Mouse (Mus musculus) forebrain, postnatal 0 days (tissue): ENCODE data around the gene Tns3. TPM values are rescaled to one million over a fixed set of nuclear protein-coding genes. Genes with fewer than 3 reads are reported as not detected.

ENCODE experiments used
- ATAC-seq: fragments of 200-750 bp; cut with Nextera tagmentation; 2 replicates; pipeline ENCODE4 v1.8.0; 2017; ENCODE audit warnings: mild to moderate bottlenecking, moderate library complexity
- DNase-seq: peaks from one replicate; pipeline ENCODE4 v3.0.0-alpha.2; 2015
- H3K27ac ChIP-seq: fragments of 300-500 bp; sonication (generic); 2 replicates; pipeline ENCODE4 v1.5.1; 2014; ENCODE audit warnings: low read depth, mild to moderate bottlenecking, antibody characterized with exemption, low read length, moderate library complexity, mixed read lengths
- H3K27me3 ChIP-seq: fragments of 300-500 bp; sonication (generic); 2 replicates; pipeline ENCODE4 v1.6.1; 2014; ENCODE audit warnings: mild to moderate bottlenecking, low read length, mixed read lengths; ENCODE audit not compliant: insufficient read depth
- H3K36me3 ChIP-seq: fragments of 300-500 bp; sonication (generic); 2 replicates; pipeline ENCODE4 v1.6.1; 2014; ENCODE audit warnings: mild to moderate bottlenecking, moderate library complexity; ENCODE audit not compliant: insufficient read depth
- H3K4me1 ChIP-seq: fragments of 300-500 bp; sonication (generic); 2 replicates; pipeline ENCODE4 v1.6.1; 2014; ENCODE audit warnings: antibody characterized with exemption; ENCODE audit not compliant: insufficient read depth
- H3K4me2 ChIP-seq: fragments of 300-500 bp; sonication (generic); 2 replicates; pipeline ENCODE4 v1.6.1; 2014; ENCODE audit warnings: low read depth, mild to moderate bottlenecking, moderate library complexity
- H3K4me3 ChIP-seq: fragments of 300-500 bp; sonication (generic); 2 replicates; pipeline ENCODE4 v1.5.1; 2014; ENCODE audit warnings: low read depth, low read length, mixed read lengths
- H3K9ac ChIP-seq: fragments of 300-500 bp; sonication (generic); 2 replicates; pipeline ENCODE4 v1.6.1; 2014; ENCODE audit warnings: mild to moderate bottlenecking
- H3K9me3 ChIP-seq: fragments of 300-500 bp; sonication (generic); 2 replicates; pipeline ENCODE4 v1.6.1; 2016; ENCODE audit warnings: low read length
- CTCF ChIP-seq: sonication (generic); IDR thresholded peaks from 2 replicates; pipeline ENCODE4 v1.5.1; 2016; ENCODE audit warnings: antibody characterized with exemption, control low read depth, low read depth
- WGBS: fragments of 180-500 bp; shearing (Covaris S2); extraction: QIAGEN DNeasy Blood & Tissue Kit; methylation state at CpG from one replicate; pipeline ENCODE4 v1.1.7; 2014; 5-methylcytosine and 5-hydroxymethylcytosine counted together
- polyA plus RNA-seq: library from polyadenylated mRNA; unstranded; fragments of >200 nt; fragmentation: Nextera tagmentation; extraction: Ambion mirVana; gene quantifications from 2 replicates; pipeline ENCODE4 v1.2.1, GENCODE M21; 2015
- total RNA-seq: library from RNA; depleted of rRNA; stranded (reverse); fragments of >200 nt; gene quantifications from 2 replicates; pipeline ENCODE4 v1.2.3, GENCODE M21; 2014

The Tns3 gene
- total and polyA plus RNA-seq, 2 experiments from 2014 or later, result 6.2 to 26.5 TPM

DNA sequence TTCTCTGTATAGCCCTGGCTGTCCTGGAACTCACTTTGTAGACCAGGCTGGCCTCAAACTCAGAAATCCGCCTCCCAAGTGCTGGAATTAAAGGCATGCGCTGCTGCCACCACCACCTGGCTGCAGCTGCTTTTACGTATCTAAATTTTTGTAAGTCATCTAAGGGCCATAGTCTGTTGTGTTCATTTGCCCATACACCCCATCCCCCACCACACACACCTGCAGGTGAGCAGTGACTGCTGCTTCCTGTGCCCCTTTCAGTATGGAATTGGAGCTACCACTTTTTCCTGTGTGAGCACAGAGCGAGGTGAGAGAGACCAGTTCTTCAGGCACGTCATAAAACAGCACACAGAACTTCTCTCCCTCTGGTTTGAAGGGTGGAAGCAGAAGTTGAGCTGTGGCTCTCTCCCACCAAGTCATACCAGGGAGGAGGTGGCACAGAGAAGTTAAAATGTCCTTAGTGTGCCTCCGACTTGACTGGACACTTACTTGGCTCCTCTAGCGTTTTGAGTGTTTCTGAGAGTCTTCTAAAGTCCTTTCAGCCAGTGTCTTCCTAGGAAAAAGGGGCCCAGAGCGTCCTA, 36.4 kb upstream of the Tns3 start:
- ATAC-seq (no peak), DNase-seq (no peak)
- H3K27me3 ChIP-seq, result no peaks in the 10 kb centered on the region
- no peaks in the 10 kb centered on the region for H3K9me3 ChIP-seq
- H3K4me3 ChIP-seq, result no peak overlapping the region
- no peaks in the 10 kb centered on the region for H3K36me3 ChIP-seq
- 89% methylated on average over 8 of the region's 8 CpGs for WGBS
- H3K4me1 ChIP-seq, result no peaks in the 10 kb centered on the region
- no peak for TF ChIP-seq CTCF
- H3K27ac ChIP-seq, result no peak overlapping the region
- H3K4me2 ChIP-seq, result no peak overlapping the region
- no peak overlapping the region for H3K9ac ChIP-seq

DNA sequence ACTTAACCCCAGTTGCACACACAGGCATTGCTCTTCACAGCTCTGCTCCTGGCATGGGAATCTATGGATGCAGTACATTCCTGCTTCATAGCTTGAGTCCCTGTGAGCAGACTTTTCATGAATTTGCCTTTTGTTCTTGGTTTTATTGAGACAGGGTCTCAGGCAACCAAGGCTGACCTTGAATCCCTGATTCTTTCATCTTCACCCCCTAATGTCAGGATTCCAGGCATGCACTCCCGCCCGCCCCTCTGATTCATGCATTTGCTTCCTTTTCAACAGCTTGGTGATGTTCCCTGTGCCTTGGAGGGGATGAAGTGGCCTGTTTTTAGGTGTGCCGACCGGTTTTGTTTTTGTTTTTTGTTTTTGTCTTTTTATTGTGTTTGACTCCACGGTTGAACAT, 35.4 kb upstream of the Tns3 start:
- Histone ChIP-seq H3K27me3 (no peaks in the 10 kb centered on the region), H3K9me3 (no peaks in the 10 kb centered on the region), H3K4me2 (no peak overlapping the region), H3K9ac (no peak overlapping the region), H3K27ac (no peak overlapping the region), H3K36me3 (no peaks in the 10 kb centered on the region), H3K4me3 (no peak overlapping the region), H3K4me1 (no peaks in the 10 kb centered on the region)
- TF ChIP-seq CTCF, result no peak
- ATAC-seq (no peak), DNase-seq (no peak)
- 40% methylated on average over 5 of the region's 5 CpGs for WGBS

GRCm38 (mm10) chr11:8697670-8698069, 33.3 kb upstream of the Tns3 start:
- DNase-seq, result no peak
- no peaks in the 10 kb centered on the region for H3K4me1 ChIP-seq
- 93% methylated on average over 3 of the region's 3 CpGs for WGBS
- ATAC-seq, result no peak
- no peaks in the 10 kb centered on the region for H3K36me3 ChIP-seq
- no peaks in the 10 kb centered on the region for H3K9me3 ChIP-seq
- H3K27ac ChIP-seq, result no peak overlapping the region
- H3K27me3 ChIP-seq, result no peaks in the 10 kb centered on the region
- no peak for TF ChIP-seq CTCF
- no peak overlapping the region for H3K9ac ChIP-seq
- no peak overlapping the region for H3K4me3 ChIP-seq
- H3K4me2 ChIP-seq, result no peak overlapping the region

GRCm38 (mm10) chr11:8694096-8694495, 29.8 kb upstream of the Tns3 start:
- Histone ChIP-seq H3K36me3 (no peaks in the 10 kb centered on the region), H3K4me1 (no peaks in the 10 kb centered on the region), H3K9ac (no peak overlapping the region), H3K4me3 (no peak overlapping the region), H3K27me3 (no peaks in the 10 kb centered on the region), H3K4me2 (no peak overlapping the region), H3K27ac (no peak overlapping the region), H3K9me3 (no peaks in the 10 kb centered on the region)
- WGBS, result 97% methylated on average over 5 of the region's 5 CpGs
- no peak for TF ChIP-seq CTCF
- no peak for DNase-seq
- no peak for ATAC-seq

DNA sequence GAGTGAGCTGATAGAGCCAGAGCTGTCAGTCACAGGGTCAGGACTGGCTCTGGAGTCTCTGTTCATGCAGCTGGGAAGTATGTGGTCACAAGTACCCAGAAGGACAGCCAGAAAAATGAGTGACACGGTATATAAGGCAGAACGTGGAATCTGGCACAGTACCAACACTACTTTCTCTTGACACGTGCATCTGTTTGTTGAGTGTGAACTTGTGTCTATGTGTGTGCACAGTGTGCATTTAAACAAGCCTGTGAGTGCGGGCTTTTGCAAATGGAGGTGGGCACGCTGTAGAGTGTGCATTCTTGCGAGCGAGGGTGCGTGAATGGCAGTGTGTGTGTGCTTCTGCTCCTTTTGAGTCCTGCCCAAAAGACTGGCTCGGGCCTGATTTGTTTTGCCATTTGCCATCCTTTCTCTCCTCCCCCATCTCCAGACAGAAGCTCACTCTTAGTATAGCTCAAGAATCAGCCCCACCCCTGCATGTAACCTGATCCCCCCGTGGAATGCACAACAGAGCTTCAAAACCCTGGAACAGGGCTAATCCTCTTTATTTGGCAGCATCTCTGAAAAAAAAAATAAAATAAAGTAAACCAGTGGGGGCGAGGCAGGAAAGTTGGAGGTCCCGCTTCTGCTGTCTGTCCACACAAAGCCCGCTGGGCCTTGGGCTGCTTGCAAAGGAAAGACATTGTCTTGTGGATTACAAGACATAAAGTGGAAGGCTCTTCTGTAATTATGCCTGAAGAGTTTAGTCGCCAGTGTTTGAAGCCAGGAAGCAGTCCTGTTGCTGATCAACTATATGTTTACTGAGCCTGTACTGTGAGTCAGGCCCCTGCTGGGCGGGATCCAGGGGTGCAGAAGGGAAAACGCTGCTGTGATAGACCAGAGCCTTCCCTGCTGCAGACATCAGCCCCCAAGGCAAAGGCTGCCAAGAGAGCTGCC, 28.5 kb upstream of the Tns3 start:
- WGBS, result 9% methylated on average over 16 of the region's 16 CpGs
- ATAC-seq (peak; percentile 66), DNase-seq (peak; percentile 35)
- no peaks in the 10 kb centered on the region for H3K36me3 ChIP-seq
- H3K4me2 ChIP-seq, result 0 out of 2 replicates have a peak overlapping the region, but pooled peaks have one; percentile 1
- no peaks in the 10 kb centered on the region for H3K4me1 ChIP-seq
- no peak for TF ChIP-seq CTCF
- H3K9me3 ChIP-seq, result no peaks in the 10 kb centered on the region
- no peaks in the 10 kb centered on the region for H3K27me3 ChIP-seq
- H3K9ac ChIP-seq, result no peak overlapping the region
- H3K27ac ChIP-seq, result no peak overlapping the region
- H3K4me3 ChIP-seq, result no peak overlapping the region

GRCm38 (mm10) chr11:8692162-8692535, 27.8 kb upstream of the Tns3 start:
- no peak overlapping the region for H3K4me3 ChIP-seq
- H3K27ac ChIP-seq, result no peak overlapping the region
- no peaks in the 10 kb centered on the region for H3K27me3 ChIP-seq
- H3K9ac ChIP-seq, result no peak overlapping the region
- TF ChIP-seq CTCF, result no peak
- ATAC-seq (no peak), DNase-seq (no peak)
- WGBS, result 35% methylated on average over 6 of the region's 6 CpGs
- H3K9me3 ChIP-seq, result no peaks in the 10 kb centered on the region
- no peaks in the 10 kb centered on the region for H3K4me1 ChIP-seq
- no peak overlapping the region for H3K4me2 ChIP-seq
- H3K36me3 ChIP-seq, result no peaks in the 10 kb centered on the region

- Histone ChIP-seq H3K27me3 (no peaks in the 10 kb centered on the region), H3K9me3 (no peaks in the 10 kb centered on the region), H3K9ac (no peak overlapping the region), H3K27ac (no peak overlapping the region), H3K4me3 (no peak overlapping the region), H3K4me2 (no peak overlapping the region), H3K36me3 (no peaks in the 10 kb centered on the region), H3K4me1 (no peaks in the 10 kb centered on the region)
- WGBS, result 63% methylated on average over 4 of the region's 4 CpGs
- no peak for TF ChIP-seq CTCF
- ATAC-seq, result no peak
- no peak for DNase-seq
Measured at GRCm38 (mm10) chr11:8691605-8692004, 27.3 kb upstream of the Tns3 start.
